Mouse (Mus musculus): ENCODE results near the gene St6galnac4.

DNA sequence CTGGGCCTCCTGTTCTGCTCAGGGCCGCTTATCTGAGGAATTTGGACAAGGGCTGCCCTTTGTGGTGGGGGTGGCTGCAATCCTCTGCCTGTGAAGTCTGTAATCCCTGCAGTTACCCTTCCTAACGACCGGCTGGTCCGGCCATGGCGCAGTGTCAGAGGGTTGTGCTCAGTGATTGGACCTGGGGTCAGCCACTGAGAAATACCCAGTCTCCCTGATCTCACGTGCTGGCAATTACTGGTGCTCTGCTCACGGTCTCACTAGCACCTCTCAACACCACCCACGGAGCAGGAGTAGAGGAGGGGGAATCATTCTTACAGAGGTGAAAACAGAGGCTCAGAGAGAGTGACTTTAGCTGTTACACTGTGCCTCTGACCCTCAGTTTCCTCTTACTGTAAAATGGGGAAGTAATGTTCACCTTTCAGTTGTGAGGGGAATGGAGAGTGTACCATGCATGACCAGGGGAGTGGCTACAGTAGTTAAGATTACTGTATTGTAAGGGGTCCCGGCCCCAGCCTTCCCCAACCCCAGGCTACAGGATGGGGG lies 49.5 kb upstream of the St6galnac4 start:
- no peak for TF ChIP-seq CTCF (IDR thresholded peaks at IDR 0.05; ENCODE audit: low read depth, low read length)
- TF ChIP-seq POLR2A (IDR thresholded peaks at IDR 0.05; ENCODE audit: insufficient read depth, low read length) = no peak
